Mouse (Mus musculus) hindbrain, embryonic 10.5 days (tissue): ENCODE measurements at regions not wholly inside any gene's neighbourhood (a gene's known extent, or its start where the extent isn't known, plus 50 kb on each side); places are given as distances from the start of the nearest gene placed in this dataset.

Experiments used
- DNase-seq: peaks from one replicate; pipeline ENCODE4 v3.0.0-alpha.2; 2017; ENCODE audit warnings: low spot score
- H3K27ac ChIP-seq: fragments of 300-500 bp; sonication (generic); 2 replicates; pipeline ENCODE4 v1.5.1; 2016; ENCODE audit warnings: mild to moderate bottlenecking, moderate library complexity
- H3K27me3 ChIP-seq: fragments of 300-500 bp; sonication (generic); 2 replicates; pipeline ENCODE4 v1.6.1; 2016; ENCODE audit warnings: mild to moderate bottlenecking; ENCODE audit not compliant: poor library complexity, insufficient read depth, severe bottlenecking
- H3K36me3 ChIP-seq: fragments of 300-500 bp; sonication (generic); 2 replicates; pipeline ENCODE4 v1.6.1; 2016; ENCODE audit warnings: mild to moderate bottlenecking, moderate library complexity
- H3K4me1 ChIP-seq: fragments of 300-500 bp; sonication (generic); replicated peaks from 2 replicates; pipeline ENCODE4 v1.6.1; 2016; ENCODE audit warnings: mild to moderate bottlenecking
- H3K4me3 ChIP-seq: fragments of 300-500 bp; sonication (generic); 2 replicates; pipeline ENCODE4 v1.5.1; 2016; ENCODE audit warnings: mild to moderate bottlenecking, moderate library complexity
- H3K9me3 ChIP-seq: fragments of 300-500 bp; sonication (generic); 2 replicates; pipeline ENCODE4 v1.6.1; 2016; ENCODE audit warnings: mild to moderate bottlenecking, moderate library complexity
- WGBS: fragments of 180-500 bp; shearing (Covaris S2); methylation state at CpG from one replicate; pipeline ENCODE4 v1.1.7; 2016; 5-methylcytosine and 5-hydroxymethylcytosine counted together

GRCm38 (mm10) chr11:22684576-22684975 is 172.7 kb downstream of the Tmem17 start:
- Histone ChIP-seq H3K27me3 (no peaks in the 10 kb centered on the region), H3K27ac (no peak overlapping the region), H3K9me3 (no peaks in the 10 kb centered on the region), H3K36me3 (no peaks in the 10 kb centered on the region), H3K4me3 (no peak overlapping the region), H3K4me1 (no peaks in the 10 kb centered on the region)
- 94% methylated on average over 4 of the region's 4 CpGs for WGBS
- no peak for DNase-seq

GRCm38 (mm10) chr11:22690829-22691228 is 169.9 kb downstream of the B3gnt2 start:
- H3K36me3 ChIP-seq = no peaks in the 10 kb centered on the region
- no peak for DNase-seq
- no peaks in the 10 kb centered on the region for H3K4me1 ChIP-seq
- no peak overlapping the region for H3K27ac ChIP-seq
- no peaks in the 10 kb centered on the region for H3K9me3 ChIP-seq
- no peaks in the 10 kb centered on the region for H3K27me3 ChIP-seq
- WGBS = 92% methylated on average over 3 of the region's 3 CpGs
- H3K4me3 ChIP-seq = no peak overlapping the region

- Histone ChIP-seq H3K4me3 (no peak overlapping the region), H3K9me3 (no peaks in the 10 kb centered on the region), H3K36me3 (no peaks in the 10 kb centered on the region), H3K27me3 (no peaks in the 10 kb centered on the region), H3K4me1 (no peaks in the 10 kb centered on the region), H3K27ac (no peak overlapping the region)
- no peak for DNase-seq
- 83% methylated on average over 5 of the region's 5 CpGs for WGBS
These were observed 168.4 kb downstream of the B3gnt2 start for GRCm38 (mm10) chr11:22692281-22692857.

- WGBS = 52% methylated on average over 1 of the region's 1 CpGs
- DNase-seq = no peak
- H3K9me3 ChIP-seq = no peaks in the 10 kb centered on the region
- H3K27me3 ChIP-seq = no peaks in the 10 kb centered on the region
- no peak overlapping the region for H3K27ac ChIP-seq
- H3K4me1 ChIP-seq = no peaks in the 10 kb centered on the region
- no peak overlapping the region for H3K4me3 ChIP-seq
- H3K36me3 ChIP-seq = no peaks in the 10 kb centered on the region
These were observed 167.8 kb downstream of the B3gnt2 start for GRCm38 (mm10) chr11:22692941-22693341.

GRCm38 (mm10) chr11:22693376-22693775 is 167.4 kb downstream of the B3gnt2 start:
- H3K36me3 ChIP-seq = no peaks in the 10 kb centered on the region
- H3K9me3 ChIP-seq = no peaks in the 10 kb centered on the region
- H3K4me1 ChIP-seq = peaks cover 3% of the 10 kb centered on the region
- WGBS = 87% methylated on average over 2 of the region's 2 CpGs
- H3K27ac ChIP-seq = no peak overlapping the region
- DNase-seq = no peak
- no peak overlapping the region for H3K4me3 ChIP-seq
- no peaks in the 10 kb centered on the region for H3K27me3 ChIP-seq

- H3K27me3 ChIP-seq = no peaks in the 10 kb centered on the region
- H3K4me3 ChIP-seq = no peak overlapping the region
- peaks cover 8% of the 10 kb centered on the region for H3K4me1 ChIP-seq
- no peak for DNase-seq
- no peaks in the 10 kb centered on the region for H3K36me3 ChIP-seq
- no peaks in the 10 kb centered on the region for H3K9me3 ChIP-seq
- 85% methylated on average over 2 of the region's 2 CpGs for WGBS
- no peak overlapping the region for H3K27ac ChIP-seq
These were observed 166.8 kb downstream of the B3gnt2 start for GRCm38 (mm10) chr11:22693984-22694383.

- no peak for DNase-seq
- WGBS = 80% methylated on average over 5 of the region's 5 CpGs
These were observed 165.9 kb downstream of the B3gnt2 start for GRCm38 (mm10) chr11:22694829-22695228.

GRCm38 (mm10) chr11:22695237-22695636 is 165.5 kb downstream of the B3gnt2 start:
- Histone ChIP-seq H3K36me3 (no peaks in the 10 kb centered on the region), H3K9me3 (no peaks in the 10 kb centered on the region), H3K4me3 (no peak overlapping the region), H3K27ac (no peak overlapping the region), H3K4me1 (peaks cover 8% of the 10 kb centered on the region), H3K27me3 (no peaks in the 10 kb centered on the region)
- WGBS = 96% methylated on average over 1 of the region's 1 CpGs
- DNase-seq = no peak

More at GRCm38 (mm10) chr11:22694829-22695228, 165.9 kb downstream of the B3gnt2 start:
- Histone ChIP-seq H3K27ac (no peak overlapping the region), H3K27me3 (no peaks in the 10 kb centered on the region), H3K4me1 (peaks cover 8% of the 10 kb centered on the region), H3K4me3 (no peak overlapping the region), H3K9me3 (no peaks in the 10 kb centered on the region), H3K36me3 (no peaks in the 10 kb centered on the region)

GRCm38 (mm10) chr11:22698057-22698941 is 162.5 kb downstream of the B3gnt2 start:
- DNase-seq = no peak
- Histone ChIP-seq H3K4me1 (peaks cover 8% of the 10 kb centered on the region), H3K27me3 (no peaks in the 10 kb centered on the region), H3K36me3 (no peaks in the 10 kb centered on the region), H3K27ac (0 out of 2 replicates have a peak overlapping the region, but pooled peaks have one; percentile 46), H3K4me3 (no peak overlapping the region), H3K9me3 (no peaks in the 10 kb centered on the region)
- 76% methylated on average over 5 of the region's 5 CpGs for WGBS

- no peaks in the 10 kb centered on the region for H3K9me3 ChIP-seq
- no peaks in the 10 kb centered on the region for H3K4me1 ChIP-seq
- no peak overlapping the region for H3K4me3 ChIP-seq
- H3K36me3 ChIP-seq = no peaks in the 10 kb centered on the region
- no peak overlapping the region for H3K27ac ChIP-seq
- WGBS = 85% methylated on average over 3 of the region's 3 CpGs
- H3K27me3 ChIP-seq = no peaks in the 10 kb centered on the region
- DNase-seq = no peak
These were observed 154.7 kb downstream of the B3gnt2 start for GRCm38 (mm10) chr11:22706082-22706481.
